Mouse (Mus musculus): ENCODE data around the gene Anapc11.
"Not testable (repeated sequence)": the region's sequence is repeated elsewhere in the genome, so short reads cannot be mapped to it uniquely, and the experiment has no call there.

Gene Anapc11

DNA sequence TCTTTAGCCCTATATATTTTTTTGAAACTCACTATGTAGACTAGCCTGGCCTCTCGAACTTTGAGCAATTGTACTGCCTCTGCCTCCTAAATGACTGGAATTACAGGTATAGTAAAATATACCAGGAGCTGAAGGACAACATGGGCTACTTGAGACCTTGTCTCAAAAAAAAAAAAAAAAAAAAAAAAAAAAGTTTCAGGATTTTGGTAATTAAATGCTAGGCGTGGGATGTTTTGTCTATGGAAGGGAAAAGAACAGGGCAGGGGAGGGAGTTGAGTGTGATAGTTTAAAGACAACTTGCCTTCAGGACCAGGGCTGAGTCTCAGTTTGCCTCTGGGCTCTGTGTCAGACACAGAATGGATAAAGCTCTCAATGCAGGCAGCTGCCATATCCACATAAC lies 23.2 kb upstream of the Anapc11 start:
- no peak for DNase-seq (ENCODE audit: low spot score in 2 of 2)

- DNase-seq (ENCODE audit: low spot score in 2 of 2): no peak
These were observed 22.3 kb upstream of the Anapc11 start for GRCm38 (mm10) chr11:120575940-120576339.

GRCm38 (mm10) chr11:120576365-120576981 lies 21.7 kb upstream of the Anapc11 start:
- DNase-seq (ENCODE audit: low spot score in 2 of 2): no peak

DNA sequence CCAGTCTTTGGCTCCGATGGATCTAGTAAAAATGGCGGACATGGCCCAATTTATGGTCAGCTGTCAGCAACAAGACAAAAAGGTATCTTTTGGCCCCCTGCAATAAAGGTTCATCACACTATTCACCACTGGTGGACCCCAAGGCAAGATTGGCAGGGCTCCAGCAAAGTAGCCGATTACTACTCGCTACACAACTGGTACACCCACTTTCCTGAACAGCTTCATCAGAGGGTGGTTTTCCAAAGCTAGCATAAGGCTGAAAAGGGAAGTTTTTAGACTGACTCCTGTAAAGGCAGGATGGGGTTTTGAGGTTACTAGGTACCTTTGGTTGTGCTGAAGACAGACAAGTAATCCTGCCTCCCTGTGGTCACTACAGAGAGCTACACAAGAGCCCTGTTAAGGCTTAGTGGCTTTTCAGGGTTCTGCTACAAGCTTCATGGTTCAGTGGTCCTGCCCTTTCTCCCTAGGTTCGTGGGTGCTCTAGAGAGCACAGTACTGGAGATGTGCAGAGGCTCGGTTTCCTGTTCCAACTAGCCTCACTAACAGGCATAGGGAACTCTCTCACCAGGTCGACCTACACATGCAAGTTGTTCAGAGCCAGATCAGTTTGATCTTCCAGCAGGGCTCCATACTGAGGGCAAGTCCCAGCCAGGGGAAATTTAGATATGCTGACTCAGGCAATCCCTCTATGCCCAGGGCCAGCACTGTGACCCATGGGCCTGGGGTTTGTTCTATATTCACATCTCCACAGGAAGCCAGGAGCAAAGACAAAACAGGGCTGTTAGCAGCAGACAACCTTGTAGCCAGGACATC lies 20.8 kb upstream of the Anapc11 start:
- DNase-seq (ENCODE audit: low spot score in 2 of 2): no peak

DNA sequence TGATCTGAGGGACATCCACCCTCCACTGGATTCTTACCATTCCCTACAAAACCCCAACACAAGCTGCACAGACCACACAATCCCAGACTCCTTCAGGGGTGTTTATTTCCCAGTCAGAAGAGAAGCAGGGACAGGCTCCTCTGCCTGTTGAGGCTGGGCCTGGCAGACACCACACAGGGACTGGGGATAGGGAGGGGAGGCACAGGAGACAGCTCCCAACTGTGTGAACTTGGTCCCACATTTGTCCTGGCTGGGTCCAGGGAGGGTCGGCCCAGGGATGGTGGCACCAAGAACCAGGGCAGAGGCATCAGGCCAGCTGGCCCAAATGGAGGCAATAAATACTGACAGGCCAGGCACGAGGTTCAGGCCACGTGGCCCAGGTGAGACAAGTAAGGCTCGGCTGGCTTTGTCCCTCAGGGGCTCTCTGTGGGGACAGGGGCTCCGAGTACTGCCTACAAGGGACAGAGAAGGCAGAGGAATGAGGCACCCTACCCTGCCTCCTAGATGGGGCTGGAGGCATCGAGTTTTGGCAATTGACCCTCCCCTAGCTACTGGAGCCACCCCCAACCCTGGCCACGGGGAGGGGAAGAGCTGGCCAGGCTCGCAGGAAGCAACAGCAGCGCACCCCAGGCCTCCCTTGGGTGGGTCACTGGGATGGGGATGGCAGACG lies 20.1 kb upstream of the Anapc11 start:
- no peak for DNase-seq (ENCODE audit: low spot score in 2 of 2)

DNA sequence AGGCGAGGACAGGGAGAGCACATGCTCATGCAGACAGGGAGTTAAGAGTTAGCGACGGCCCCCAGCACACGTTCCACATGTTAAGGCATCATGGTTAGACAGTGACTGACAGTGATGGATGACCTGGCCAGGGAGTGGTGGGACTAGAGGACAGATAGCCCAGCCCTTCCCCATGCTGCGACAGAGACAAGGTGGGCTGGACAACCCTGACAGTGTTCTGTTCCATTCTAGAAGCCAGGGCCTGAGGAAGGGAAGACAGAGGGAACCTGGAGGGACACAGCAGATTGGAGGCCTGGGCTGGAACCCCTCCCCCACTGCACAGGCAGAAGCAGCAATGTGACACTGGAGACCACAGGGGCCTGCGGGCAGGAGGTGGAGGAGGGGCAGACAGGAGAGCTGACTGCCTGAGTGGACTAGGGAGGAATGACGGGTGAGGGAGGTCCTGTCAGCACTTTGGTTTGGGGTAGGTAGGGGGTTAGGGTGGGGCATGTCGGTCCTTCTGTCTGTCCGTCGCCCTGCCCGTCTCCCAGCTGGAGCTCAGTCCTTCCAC lies 19.5 kb upstream of the Anapc11 start:
- DNase-seq (ENCODE audit: low spot score in 2 of 2): no peak

- DNase-seq (ENCODE audit: low spot score in 2 of 2): no peak
These were observed 18.7 kb upstream of the Anapc11 start for GRCm38 (mm10) chr11:120579316-120580107.

DNA sequence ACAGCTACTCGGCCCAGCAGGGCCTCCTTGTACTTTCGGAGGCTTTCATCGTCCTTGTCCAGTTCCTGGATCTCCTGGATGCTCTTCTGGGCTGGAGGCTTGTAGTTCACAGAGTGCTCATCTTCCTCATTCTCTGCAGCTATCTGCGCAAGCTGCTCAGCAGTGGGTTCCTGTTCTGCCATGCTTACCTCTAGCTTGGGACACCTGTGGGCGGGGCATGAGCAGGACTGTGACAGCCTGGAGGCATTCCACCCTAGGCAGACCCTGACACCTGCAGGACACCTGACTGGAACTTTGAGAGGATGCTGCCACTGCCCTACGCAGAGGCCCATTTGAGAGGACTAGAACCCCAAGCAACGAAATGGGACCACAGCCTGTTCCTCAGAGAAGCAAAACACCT lies 18.0 kb upstream of the Anapc11 start:
- peak in 1 of 2 experiments; percentile 4 for DNase-seq (ENCODE audit: low spot score in 2 of 2)

DNA sequence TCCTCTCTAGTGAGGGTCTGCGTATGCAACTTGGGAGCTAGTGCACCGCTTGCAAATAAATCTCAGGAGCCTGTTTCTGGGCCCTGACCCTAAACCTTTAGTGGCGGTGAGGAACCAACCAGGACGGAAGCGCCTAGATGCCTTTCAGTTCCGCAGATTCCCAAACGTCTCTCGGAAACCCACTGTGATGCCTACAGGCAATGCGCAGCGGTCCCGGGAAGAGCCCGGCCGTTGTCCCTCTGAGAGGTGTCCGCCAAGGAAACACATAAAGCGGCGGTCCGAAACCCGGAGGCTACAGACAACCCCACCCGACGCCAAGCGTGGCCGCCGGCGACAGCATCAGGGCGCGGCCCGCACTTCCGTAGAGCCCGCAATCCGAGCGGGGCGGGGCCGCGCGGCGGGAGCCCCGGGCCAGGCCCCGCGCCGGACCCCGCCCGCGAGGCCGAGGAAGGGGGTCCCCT lies 17.3 kb upstream of the Anapc11 start:
- DNase-seq (ENCODE audit: low spot score in 2 of 2): peak in 1 of 2 experiments; percentile 17

GRCm38 (mm10) chr11:120581490-120582267 lies 16.5 kb upstream of the Anapc11 start, which contains the start of gene Arhgdia:
Gene Arhgdia, minus strand, starts transcription at chr11:120581624.
- DNase-seq (ENCODE audit: low spot score in 2 of 2): peak; percentile 78 to 84

DNA sequence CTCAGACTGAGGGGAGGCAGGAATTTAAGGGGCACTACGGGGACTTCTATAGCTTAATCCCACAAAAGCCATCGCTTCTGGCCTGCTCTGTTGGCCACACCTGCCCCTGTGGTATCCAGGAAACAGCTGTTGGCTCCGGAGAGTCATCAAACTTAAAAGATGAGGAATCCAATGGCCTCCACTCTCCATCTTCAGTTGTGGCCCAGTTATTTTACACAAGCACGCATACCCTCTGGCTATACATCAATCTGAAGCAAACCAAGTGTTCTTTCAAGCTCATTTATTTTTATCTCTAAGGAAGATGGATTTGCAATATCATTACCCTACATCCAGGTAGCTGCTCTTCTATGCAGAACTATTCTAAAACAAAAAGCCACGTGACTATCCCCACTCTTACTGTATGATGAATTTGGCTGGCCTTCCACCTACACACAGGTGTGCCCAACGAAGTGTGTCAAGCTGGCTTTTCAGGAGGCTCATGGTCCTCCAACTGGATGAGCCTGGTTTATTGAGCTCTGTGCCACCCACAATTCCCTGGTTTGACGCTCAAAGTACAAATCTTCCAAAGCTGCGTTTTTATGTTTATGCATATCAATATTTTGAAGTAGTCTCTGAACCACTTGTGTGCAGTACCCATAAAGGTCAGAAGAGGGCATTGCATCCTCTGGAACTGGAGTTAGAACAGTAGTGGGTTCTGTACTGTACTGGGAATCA lies 15.8 kb upstream of the Anapc11 start:
- DNase-seq (ENCODE audit: low spot score in 2 of 2): no peak

DNA sequence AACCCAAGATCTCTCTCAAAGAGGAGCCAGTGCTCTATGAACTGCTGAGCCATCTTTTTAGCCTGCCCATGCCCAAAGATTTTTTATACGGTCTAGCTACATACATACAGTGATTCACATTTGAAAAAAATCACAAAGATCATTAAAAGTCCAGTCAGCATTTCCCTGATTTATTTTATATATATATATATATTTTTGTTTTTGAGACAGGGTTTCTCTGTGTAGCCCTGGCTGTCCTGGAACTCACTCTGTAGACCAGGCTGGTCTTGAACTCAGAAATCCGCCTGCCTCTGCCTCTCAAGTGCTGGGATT lies 15.3 kb upstream of the Anapc11 start:
- DNase-seq (ENCODE audit: low spot score in 2 of 2): not testable (repeated sequence)

DNA sequence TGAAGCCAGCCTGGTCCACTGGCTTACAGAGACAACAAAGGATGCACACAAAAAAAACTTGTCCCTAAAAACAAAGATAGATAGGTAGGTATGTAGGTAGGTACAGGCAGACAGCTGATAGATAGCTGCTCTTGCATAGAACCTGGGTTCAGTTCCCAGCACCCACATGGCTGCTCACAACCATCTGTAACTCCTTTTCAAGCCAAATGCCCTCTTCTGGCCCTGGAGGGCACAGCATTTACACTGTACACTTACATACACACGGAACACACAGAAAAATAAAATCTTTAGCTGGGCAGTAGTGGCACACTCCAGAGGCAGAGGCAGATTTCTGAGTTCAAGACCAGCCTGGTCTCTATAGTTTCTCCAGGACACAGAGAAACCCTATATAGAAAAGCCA lies 14.3 kb upstream of the Anapc11 start:
- no peak for DNase-seq (ENCODE audit: low spot score in 2 of 2)

GRCm38 (mm10) chr11:120588531-120588930 lies 9.7 kb upstream of the Anapc11 start:
- no peak for DNase-seq (ENCODE audit: low spot score in 2 of 2)

GRCm38 (mm10) chr11:120597240-120598235 lies 683 bp upstream of the Anapc11 start:
- DNase-seq (ENCODE audit: low spot score in 2 of 2): no peak

DNA sequence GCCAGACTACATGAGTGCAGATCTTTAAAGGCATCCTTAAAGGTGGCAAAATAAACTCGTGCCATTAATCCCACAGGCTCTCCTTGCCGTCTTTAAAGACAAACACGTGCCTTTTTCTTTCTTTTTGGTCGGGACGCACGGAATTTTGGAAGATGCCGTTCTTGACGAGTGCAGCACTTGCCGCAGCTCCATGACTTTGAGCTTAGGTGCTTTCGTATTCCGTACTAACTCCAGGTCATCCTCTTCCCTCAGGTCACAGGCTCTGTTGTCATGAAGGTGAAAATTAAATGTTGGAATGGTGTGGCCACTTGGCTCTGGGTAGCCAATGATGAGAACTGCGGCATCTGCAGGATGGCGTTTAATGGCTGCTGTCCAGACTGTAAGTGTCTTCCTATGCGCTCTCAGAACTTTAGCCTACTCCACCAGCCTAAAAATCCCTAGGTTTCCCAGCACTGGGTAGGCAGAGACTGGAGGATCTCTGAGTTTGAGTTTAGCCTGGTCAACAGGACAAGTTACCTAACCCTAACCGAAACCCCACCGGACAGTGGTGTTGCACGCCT lies 849 bp downstream of the Anapc11 start:
- DNase-seq (ENCODE audit: low spot score in 2 of 2): no peak

DNA sequence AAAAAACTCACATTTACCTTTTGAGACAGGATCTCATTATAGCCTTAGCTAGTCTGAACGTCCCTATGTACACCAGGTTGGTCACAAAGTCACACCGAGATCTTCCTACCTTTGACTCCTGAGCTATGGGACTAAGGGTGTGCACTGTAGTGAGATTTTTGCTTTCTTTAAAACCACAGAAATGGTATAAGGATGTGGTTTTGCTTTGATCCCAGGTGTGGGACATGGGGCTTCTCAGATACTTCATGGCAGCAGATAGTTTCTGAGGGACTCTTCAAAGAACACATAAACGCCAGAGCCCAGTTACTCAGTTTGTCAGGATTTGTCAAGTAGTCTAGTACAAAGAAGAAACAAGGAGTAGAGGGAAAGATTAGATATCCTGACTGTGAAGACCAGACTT lies 2.5 kb downstream of the Anapc11 start:
- DNase-seq (ENCODE audit: low spot score in 2 of 2): no peak

- DNase-seq (ENCODE audit: low spot score in 2 of 2): no peak
These were observed 5.3 kb downstream of the Anapc11 start for GRCm38 (mm10) chr11:120603545-120603944.

DNA sequence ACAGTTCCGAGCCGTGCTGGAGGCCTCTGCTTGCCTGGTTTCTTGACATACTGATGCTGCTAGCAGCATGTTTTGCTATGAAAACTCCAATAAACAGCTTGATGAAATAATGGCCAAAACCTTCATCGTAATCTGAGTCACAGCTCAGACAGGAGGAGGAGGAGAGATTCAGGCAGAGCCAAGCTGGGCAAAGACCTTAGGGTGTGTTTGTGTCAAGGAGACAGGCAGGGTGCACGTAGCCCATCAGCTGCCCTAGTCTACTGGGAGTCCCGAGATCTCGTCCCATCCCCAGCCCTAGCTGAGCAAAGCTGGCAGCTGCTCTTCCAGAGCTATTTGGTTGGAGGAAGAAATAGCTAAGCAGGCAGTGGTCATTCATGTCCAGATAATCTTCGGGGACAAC lies 7.4 kb downstream of the Anapc11 start:
- DNase-seq (ENCODE audit: low spot score in 2 of 2): no peak
